Mouse (Mus musculus) monocyte, adult 2 months (primary cell): Measurements from ENCODE around the gene Sergef.

ENCODE experiments used
- DNase-seq, 2 experiments: peaks; one replicate each; pipeline ENCODE4 v3.0.0; 2022; ENCODE audit warnings: low spot score in 2 of 2, low read depth in 1 of 2

Sergef gene

GRCm38 (mm10) chr7:46412823-46413222, 226.8 kb downstream of the Sergef start:
- no peak for DNase-seq

GRCm38 (mm10) chr7:46410727-46411126, 228.9 kb downstream of the Sergef start:
- DNase-seq: no peak

GRCm38 (mm10) chr7:46409204-46409789, 230.3 kb downstream of the Sergef start:
- DNase-seq: no peak

GRCm38 (mm10) chr7:46408606-46409005, 231.0 kb downstream of the Sergef start:
- no peak for DNase-seq

- no peak for DNase-seq
Measured at GRCm38 (mm10) chr7:46404756-46405155, 234.9 kb downstream of the Sergef start.

GRCm38 (mm10) chr7:46403616-46404485, 235.8 kb downstream of the Sergef start:
- DNase-seq: no peak

- no peak for DNase-seq
Measured at GRCm38 (mm10) chr7:46401371-46402180, 238.0 kb downstream of the Sergef start.

- no peak for DNase-seq
Measured at GRCm38 (mm10) chr7:46400346-46400745, 239.3 kb downstream of the Sergef start.

- no peak for DNase-seq
Measured at GRCm38 (mm10) chr7:46399676-46400075, 239.9 kb downstream of the Sergef start.

- DNase-seq: no peak
Measured at GRCm38 (mm10) chr7:46398612-46399011, 241.0 kb downstream of the Sergef start.

- no peak for DNase-seq
Measured at GRCm38 (mm10) chr7:46397732-46398333, 241.8 kb downstream of the Sergef start.

GRCm38 (mm10) chr7:46396928-46397731, 242.5 kb downstream of the Sergef start:
- no peak for DNase-seq

GRCm38 (mm10) chr7:46396231-46396927, 243.2 kb downstream of the Sergef start, which contains the start of gene Kcnc1:
TSS of gene Kcnc1 (plus strand) at chr7:46396497.
- peak in 1 of 2 experiments; percentile 26 for DNase-seq

GRCm38 (mm10) chr7:46395571-46395970, 244.0 kb downstream of the Sergef start:
- no peak for DNase-seq

- DNase-seq: no peak
Measured at GRCm38 (mm10) chr7:46394933-46395332, 244.7 kb downstream of the Sergef start.

GRCm38 (mm10) chr7:46393718-46394511, 245.7 kb downstream of the Sergef start:
- no peak for DNase-seq
